Mouse (Mus musculus) heart, adult 2 months (tissue): Measurements from ENCODE around the gene D930007J09Rik. TPM values are rescaled to one million over a fixed set of nuclear protein-coding genes. Genes with fewer than 3 reads are reported as not detected.

ENCODE experiments used
- DNase-seq, 2 experiments: peaks; one replicate each; pipeline ENCODE4 v3.0.0; 2021
- H3K27ac ChIP-seq: fragments of 200-600 bp; 2 replicates; pipeline ENCODE4 v1.8.1; 2022
- H3K27me3 ChIP-seq: fragments of 200-500 bp; 2 replicates; pipeline ENCODE4 v1.6.1; 2012; ENCODE audit warnings: mild to moderate bottlenecking, low read length, inconsistent platforms, mixed read lengths; ENCODE audit not compliant: control insufficient read depth, insufficient read depth
- H3K36me3 ChIP-seq: fragments of 200-500 bp; 2 replicates; pipeline ENCODE4 v1.6.1; 2012; ENCODE audit warnings: low read length, inconsistent platforms; ENCODE audit not compliant: control insufficient read depth, insufficient read depth
- H3K4me1 ChIP-seq: fragments of 200-500 bp; 2 replicates; pipeline ENCODE4 v1.6.1; 2011; ENCODE audit warnings: low read length; ENCODE audit not compliant: control insufficient read depth, insufficient read depth
- H3K4me3 ChIP-seq: fragments of 200-600 bp; 2 replicates; pipeline ENCODE4 v1.8.1; 2022
- H3K79me2 ChIP-seq: fragments of 200-500 bp; replicated peaks from 2 replicates; pipeline ENCODE4 v1.6.1; 2012; ENCODE audit warnings: mild to moderate bottlenecking, inconsistent platforms, low read length, moderate library complexity, mixed read lengths; ENCODE audit not compliant: control insufficient read depth, insufficient read depth
- H3K9ac ChIP-seq: fragments of 200-500 bp; 2 replicates; pipeline ENCODE4 v1.6.1; 2012; ENCODE audit warnings: low read depth, mild to moderate bottlenecking, control low read depth, inconsistent platforms, low read length, mixed read lengths
- CTCF ChIP-seq: fragments of 200-600 bp; IDR thresholded peaks from 2 replicates; pipeline ENCODE4 v1.8.1; 2022; ENCODE audit warnings: antibody characterized with exemption, mild to moderate bottlenecking, moderate library complexity
- EP300 ChIP-seq: fragments of 200-500 bp; IDR thresholded peaks from 2 replicates; pipeline ENCODE4 v1.6.1; 2011; ENCODE audit warnings: low read depth, low read length, control low read depth; ENCODE audit not compliant: insufficient read depth
- POLR2A ChIP-seq: fragments of 200-500 bp; IDR thresholded peaks from 2 replicates; pipeline ENCODE4 v1.6.1; 2011; ENCODE audit warnings: mild to moderate bottlenecking, low read depth, low read length, control low read depth; ENCODE audit not compliant: insufficient read depth
- WGBS: fragments of 180-500 bp; shearing (Covaris S2); methylation state at CpG from one replicate; pipeline ENCODE4 v1.1.7; 2018; 5-methylcytosine and 5-hydroxymethylcytosine counted together
- intact Hi-C: fragments of 180-260 bp; cut with DNase I; formaldehyde crosslinking; loops from one replicate; pipeline ENCODE4 v1.15.1; 2025
- polyA plus RNA-seq: library from polyadenylated mRNA; depleted of rRNA; stranded (reverse); fragments of >200 nt; gene quantifications from 2 replicates; pipeline ENCODE4 v1.2.3, GENCODE M21; 2012
- total RNA-seq, 2 experiments: library from RNA; stranded (reverse); gene quantifications; 2 replicates each; pipeline ENCODE4 v1.2.3; 2021

D930007J09Rik gene
- total and polyA plus RNA-seq, 3 experiments = not detected

DNA sequence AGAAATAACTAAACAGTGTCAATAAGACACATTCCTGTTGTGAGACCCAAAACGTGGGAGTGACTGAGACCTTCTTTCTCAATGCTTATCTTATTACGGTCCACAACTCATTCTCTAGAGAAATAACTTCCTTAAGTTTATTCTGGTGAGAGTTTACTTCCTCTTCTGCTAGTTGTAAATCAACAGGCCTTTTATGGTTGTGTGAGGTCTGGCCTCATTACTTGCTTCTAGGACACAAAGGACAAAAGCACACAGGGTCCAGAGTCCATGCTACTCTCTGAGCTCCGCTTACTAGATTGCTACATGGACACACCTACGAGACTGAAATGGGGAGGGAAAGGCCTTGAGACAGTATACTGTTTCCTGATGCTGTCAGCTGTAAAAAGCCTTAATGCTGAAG, 46.4 kb upstream of the D930007J09Rik start:
- Histone ChIP-seq H3K4me3 (no peak overlapping the region), H3K4me1 (peaks cover 17% of the 10 kb centered on the region), H3K27me3 (no peaks in the 10 kb centered on the region), H3K79me2 (no peaks in the 10 kb centered on the region), H3K27ac (no peak overlapping the region), H3K36me3 (peaks cover 8% of the 10 kb centered on the region), H3K9ac (no peak overlapping the region)
- no peak for DNase-seq
- intact Hi-C loops = no loop called here
- TF ChIP-seq CTCF (no peak), EP300 (no peak), POLR2A (no peak)
- WGBS = 35% methylated on average over 4 of the region's 4 CpGs

DNA sequence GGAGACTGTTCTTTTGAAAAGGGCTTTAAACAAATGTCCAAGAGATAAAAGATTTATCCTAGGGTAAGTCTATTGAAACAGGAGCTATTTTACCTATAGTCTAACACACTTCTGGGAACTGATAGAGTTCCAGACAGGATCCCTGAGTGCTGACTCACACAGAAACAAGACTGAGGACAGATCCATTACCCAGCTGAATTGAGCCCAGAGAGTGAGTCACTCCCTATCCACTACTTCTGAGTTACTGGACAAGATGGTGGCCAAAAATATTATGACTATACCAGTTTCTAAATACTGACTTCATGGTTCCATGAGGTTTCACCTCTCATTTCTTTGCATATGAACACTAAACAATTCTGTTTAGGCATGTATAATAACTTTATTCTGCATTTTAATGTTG, 43.6 kb upstream of the D930007J09Rik start:
- intact Hi-C loops = no loop called here
- TF ChIP-seq CTCF = no peak
- no peak for TF ChIP-seq EP300
- TF ChIP-seq POLR2A = no peak
- DNase-seq = no peak
- peaks cover 13% of the 10 kb centered on the region for H3K4me1 ChIP-seq
- no peak overlapping the region for H3K27ac ChIP-seq
- no peaks in the 10 kb centered on the region for H3K27me3 ChIP-seq
- no peaks in the 10 kb centered on the region for H3K79me2 ChIP-seq
- no peak overlapping the region for H3K4me3 ChIP-seq
- peaks cover 2% of the 10 kb centered on the region for H3K36me3 ChIP-seq
- no peak overlapping the region for H3K9ac ChIP-seq

DNA sequence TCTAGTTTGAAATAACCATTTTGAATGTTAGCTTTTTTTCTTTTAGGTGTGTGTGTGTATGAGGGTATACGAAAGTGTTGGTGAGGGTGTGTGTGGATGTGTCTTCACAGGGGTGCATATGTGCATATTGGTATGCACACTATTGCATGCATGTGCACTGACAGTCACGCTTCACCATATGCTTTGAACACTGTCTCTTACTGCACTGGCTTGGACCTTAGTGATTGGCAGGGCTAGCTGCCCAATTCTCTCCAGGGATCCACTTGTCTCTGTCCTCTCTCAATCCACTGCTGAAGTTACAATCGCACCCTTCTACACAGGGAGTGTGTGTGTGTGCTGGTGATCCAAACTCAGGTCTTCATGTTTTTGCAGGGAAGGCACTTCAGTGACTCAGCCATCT, 38.7 kb upstream of the D930007J09Rik start:
- 93% methylated on average over 3 of the region's 3 CpGs for WGBS
- intact Hi-C loops = no loop called here

DNA sequence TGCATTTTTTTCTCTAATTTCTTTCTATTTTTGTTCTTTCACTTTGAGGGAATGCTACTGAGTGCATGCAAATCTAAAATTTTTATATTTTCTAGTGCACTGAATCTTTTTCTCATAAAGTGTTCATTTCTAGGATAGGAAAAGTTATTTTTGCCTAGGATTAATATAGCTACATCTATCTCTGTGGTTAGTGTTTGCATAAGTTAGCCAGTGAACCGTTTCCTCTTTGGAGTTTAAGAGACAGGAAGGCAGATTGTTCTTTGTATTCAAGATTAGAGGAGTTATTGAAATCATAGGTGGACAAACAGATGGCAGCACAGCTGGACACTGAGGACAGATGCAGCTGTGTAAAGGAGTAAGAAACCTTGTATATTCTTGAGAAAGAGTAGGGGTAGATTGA, 36.7 kb upstream of the D930007J09Rik start:
- Histone ChIP-seq H3K4me1 (no peaks in the 10 kb centered on the region), H3K9ac (no peak overlapping the region), H3K79me2 (no peaks in the 10 kb centered on the region), H3K36me3 (no peaks in the 10 kb centered on the region), H3K27ac (no peak overlapping the region), H3K4me3 (no peak overlapping the region), H3K27me3 (no peaks in the 10 kb centered on the region)
- DNase-seq = no peak
- intact Hi-C loops = no loop called here
- no peak for TF ChIP-seq EP300
- WGBS = 11% methylated on average over 1 of the region's 1 CpGs

More for the DNA sequence above, 38.7 kb upstream of the D930007J09Rik start:
- no peaks in the 10 kb centered on the region for H3K36me3 ChIP-seq
- no peaks in the 10 kb centered on the region for H3K79me2 ChIP-seq
- H3K27ac ChIP-seq = no peak overlapping the region
- H3K9ac ChIP-seq = no peak overlapping the region
- no peaks in the 10 kb centered on the region for H3K27me3 ChIP-seq
- H3K4me3 ChIP-seq = no peak overlapping the region
- no peak for TF ChIP-seq POLR2A
- TF ChIP-seq EP300 = no peak
- H3K4me1 ChIP-seq = no peaks in the 10 kb centered on the region
- DNase-seq = no peak

DNA sequence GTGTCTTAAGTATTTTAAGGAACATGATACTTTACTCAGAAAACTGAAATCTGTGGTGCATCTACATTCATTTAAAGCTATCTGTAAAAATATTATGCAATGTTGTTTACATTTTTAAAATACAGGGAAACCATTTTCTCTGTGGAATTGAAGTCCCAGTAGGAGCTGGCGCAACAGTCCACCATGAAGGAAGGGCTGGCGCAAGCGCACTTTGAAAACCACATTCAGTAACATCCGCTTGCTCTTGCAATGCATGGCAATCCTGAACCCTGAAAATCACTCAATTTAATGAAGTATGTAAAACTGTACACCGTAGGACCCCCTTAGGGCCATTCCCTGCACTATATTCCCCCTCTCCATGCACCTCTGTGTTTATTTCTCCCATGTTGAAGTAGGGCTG, 31.9 kb upstream of the D930007J09Rik start:
- no peak overlapping the region for H3K9ac ChIP-seq
- 92% methylated on average over 5 of the region's 5 CpGs for WGBS
- no peak for TF ChIP-seq POLR2A
- no peak for TF ChIP-seq CTCF
- TF ChIP-seq EP300 = no peak

GRCm38 (mm10) chr13:32833237-32833636, 30.6 kb upstream of the D930007J09Rik start:
- Histone ChIP-seq H3K4me1 (no peaks in the 10 kb centered on the region), H3K4me3 (no peak overlapping the region), H3K36me3 (0 out of 2 replicates have a peak, but pooled peaks cover 2% of the 10 kb centered on the region), H3K27me3 (no peaks in the 10 kb centered on the region), H3K79me2 (no peaks in the 10 kb centered on the region), H3K27ac (no peak overlapping the region), H3K9ac (no peak overlapping the region)
- no peak for DNase-seq
- 60% methylated on average over 6 of the region's 6 CpGs for WGBS
- intact Hi-C loops = no loop called here
- TF ChIP-seq POLR2A = no peak
- no peak for TF ChIP-seq CTCF
- TF ChIP-seq EP300 = no peak

More for the DNA sequence above, 31.9 kb upstream of the D930007J09Rik start:
- no peak for DNase-seq
- Histone ChIP-seq H3K27me3 (no peaks in the 10 kb centered on the region), H3K4me1 (no peaks in the 10 kb centered on the region), H3K4me3 (no peak overlapping the region), H3K36me3 (0 out of 2 replicates have a peak, but pooled peaks cover 2% of the 10 kb centered on the region), H3K79me2 (no peaks in the 10 kb centered on the region), H3K27ac (no peak overlapping the region)
- intact Hi-C loops = no loop called here
